Mouse (Mus musculus) olfactory bulb, adult 2 months (tissue): ENCODE results near the gene Sema4d. TPM values are rescaled to one million over a fixed set of nuclear protein-coding genes. Genes with fewer than 3 reads are reported as not detected.

Experiments
- H3K27ac ChIP-seq: fragments of 200-500 bp; 2 replicates; pipeline ENCODE4 v1.5.1; 2012; ENCODE audit warnings: low read depth, low read length; ENCODE audit not compliant: insufficient read depth
- H3K4me1 ChIP-seq: fragments of 200-500 bp; 2 replicates; pipeline ENCODE4 v1.6.1; 2012; ENCODE audit warnings: low read length; ENCODE audit not compliant: control insufficient read depth, insufficient read depth
- H3K4me3 ChIP-seq: fragments of 200-500 bp; 2 replicates; pipeline ENCODE4 v1.5.1; 2012; ENCODE audit warnings: mild to moderate bottlenecking, low read depth, low read length, moderate library complexity; ENCODE audit not compliant: insufficient read depth
- CTCF ChIP-seq: fragments of 200-500 bp; IDR thresholded peaks from 2 replicates; pipeline ENCODE4 v1.5.1; 2012; ENCODE audit warnings: low read depth, mild to moderate bottlenecking, low read length, moderate library complexity; ENCODE audit not compliant: insufficient read depth
- POLR2A ChIP-seq: fragments of 200-500 bp; IDR thresholded peaks from 2 replicates; pipeline ENCODE4 v1.6.1; 2012; ENCODE audit warnings: mild to moderate bottlenecking, low read depth, low read length, moderate library complexity; ENCODE audit not compliant: insufficient read depth
- WGBS: fragments of 180-500 bp; shearing (Covaris S2); methylation state at CpG from one replicate; pipeline ENCODE4 v1.1.7; 2018; 5-methylcytosine and 5-hydroxymethylcytosine counted together
- polyA plus RNA-seq: library from polyadenylated mRNA; stranded (reverse); fragments of >200 nt; gene quantifications from 2 replicates; pipeline ENCODE4 v1.2.4, GENCODE M21; 2012; ENCODE audit warnings: low replicate concordance; ENCODE audit not compliant: missing spikeins, insufficient read depth, insufficient read length

Sema4d gene
- polyA plus RNA-seq, 1 experiment: not detected

DNA sequence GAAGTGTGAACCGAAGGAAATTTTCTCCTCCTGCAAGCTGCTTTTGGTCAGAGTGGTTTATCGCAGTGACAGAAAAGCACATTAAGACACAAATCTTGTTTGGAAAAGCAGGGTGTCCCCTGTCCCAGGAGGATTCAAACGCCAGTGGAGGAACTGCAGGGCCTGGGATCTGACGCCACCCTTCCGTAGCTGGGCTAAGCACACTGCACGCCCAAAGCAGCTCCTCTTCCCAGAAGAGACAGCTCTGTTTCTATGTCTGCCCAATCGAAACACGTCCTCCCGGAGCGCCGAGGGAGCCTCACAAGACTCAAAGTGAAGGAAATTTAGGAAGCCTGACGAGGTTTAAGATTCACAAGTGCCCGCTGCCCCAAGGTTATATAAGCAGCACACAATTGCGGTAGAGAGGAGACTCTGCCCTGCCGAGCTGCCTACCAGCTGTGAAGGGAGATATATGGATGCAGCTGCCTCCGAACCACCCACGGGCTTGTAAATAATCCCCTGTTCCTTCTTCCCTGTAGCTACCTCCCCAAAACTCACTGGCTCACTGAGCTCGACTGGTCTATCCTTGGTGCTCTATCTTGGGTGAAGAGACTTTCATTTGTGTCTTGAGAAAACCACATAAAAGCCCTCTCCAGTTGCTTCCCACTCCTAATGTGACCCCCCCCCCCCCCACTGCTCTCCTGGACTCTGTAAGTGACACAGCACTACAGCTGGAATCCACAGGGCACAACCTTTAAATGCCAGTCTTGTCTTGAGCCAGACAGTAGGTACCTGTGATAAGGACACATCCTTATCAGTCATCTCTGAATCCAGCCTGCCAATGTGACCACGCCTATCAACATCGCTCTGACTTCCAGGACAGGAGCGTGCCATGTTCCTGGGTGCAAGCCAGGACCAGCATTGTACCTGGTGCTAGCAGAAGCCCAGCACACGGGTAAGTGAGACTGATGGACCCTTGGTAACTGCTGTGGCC, 87.4 kb downstream of the Sema4d start:
- Histone ChIP-seq H3K4me1 (peaks cover 24% of the 10 kb centered on the region), H3K27ac (peak overlapping the region; percentile 95), H3K4me3 (no peak overlapping the region)
- TF ChIP-seq CTCF: no peak
- no peak for TF ChIP-seq POLR2A
- 41% methylated on average over 22 of the region's 22 CpGs for WGBS

DNA sequence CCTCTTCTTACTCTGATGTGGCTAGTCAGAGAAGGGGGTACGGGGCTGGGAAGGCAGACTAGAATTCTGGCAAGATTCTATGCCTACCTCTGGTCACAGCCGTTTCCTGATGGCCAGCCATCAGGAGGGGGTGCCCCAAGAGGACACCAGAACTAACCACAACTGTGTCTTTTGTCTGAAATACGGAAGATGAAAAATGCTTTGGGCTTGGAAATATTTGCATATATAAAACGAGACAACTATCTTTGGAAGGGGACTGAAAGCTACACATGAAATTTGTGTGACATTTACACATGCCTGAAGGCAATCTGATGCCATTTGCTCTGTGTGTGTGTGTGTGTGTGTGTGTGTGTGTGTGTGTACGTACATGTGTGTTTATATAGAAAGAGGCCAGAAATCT, 89.7 kb downstream of the Sema4d start:
- no peak overlapping the region for H3K4me3 ChIP-seq
- TF ChIP-seq POLR2A: no peak
- no peak for TF ChIP-seq CTCF
- H3K4me1 ChIP-seq: peaks cover 24% of the 10 kb centered on the region
- H3K27ac ChIP-seq: no peak overlapping the region
- 90% methylated on average over 5 of the region's 5 CpGs for WGBS

DNA sequence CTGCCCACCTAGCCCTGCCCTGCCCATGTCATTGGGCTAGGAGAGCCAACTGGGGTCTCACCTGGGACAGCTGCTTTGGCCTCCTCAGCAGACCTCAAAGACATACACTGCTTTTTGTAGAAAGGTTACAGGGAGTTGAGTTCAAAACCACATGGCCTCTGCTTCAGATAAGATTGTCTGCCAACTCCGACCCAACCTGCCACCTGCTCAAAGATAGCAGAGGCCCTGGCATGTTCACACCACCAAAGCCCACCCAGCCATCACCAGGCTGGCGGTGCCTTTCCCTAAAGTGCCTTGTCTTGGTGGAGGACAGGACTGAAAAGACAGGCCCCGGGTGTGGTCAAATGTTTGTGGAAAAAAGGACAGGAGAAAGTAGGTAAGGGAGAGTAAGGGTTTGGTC, 95.2 kb downstream of the Sema4d start:
- H3K4me3 ChIP-seq: no peak overlapping the region
- TF ChIP-seq CTCF (no peak), POLR2A (no peak)
- no peaks in the 10 kb centered on the region for H3K4me1 ChIP-seq
- 89% methylated on average over 3 of the region's 3 CpGs for WGBS
- no peak overlapping the region for H3K27ac ChIP-seq

DNA sequence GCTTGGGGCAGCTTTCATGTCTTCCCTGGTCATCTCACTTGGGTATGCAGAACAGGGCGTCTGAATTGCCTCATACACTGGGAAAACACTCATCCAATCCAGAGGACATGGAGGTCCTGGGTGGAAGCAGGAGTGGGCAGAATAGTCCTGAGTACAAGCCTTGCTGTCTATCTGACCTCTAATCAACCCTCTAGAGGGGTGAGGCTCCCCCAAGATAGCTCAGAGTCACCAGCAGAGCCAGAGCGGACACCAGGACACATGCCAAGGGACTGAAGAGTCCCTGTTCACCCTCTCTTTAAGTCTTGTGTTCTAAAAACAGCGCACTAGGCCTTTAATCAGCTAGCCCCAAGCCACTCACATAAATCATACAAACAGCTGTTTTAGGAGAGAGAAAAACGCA, 95.7 kb downstream of the Sema4d start:
- 80% methylated on average over 4 of the region's 4 CpGs for WGBS
- Histone ChIP-seq H3K27ac (no peak overlapping the region), H3K4me3 (no peak overlapping the region), H3K4me1 (no peaks in the 10 kb centered on the region)
- TF ChIP-seq POLR2A: no peak
- TF ChIP-seq CTCF: no peak

DNA sequence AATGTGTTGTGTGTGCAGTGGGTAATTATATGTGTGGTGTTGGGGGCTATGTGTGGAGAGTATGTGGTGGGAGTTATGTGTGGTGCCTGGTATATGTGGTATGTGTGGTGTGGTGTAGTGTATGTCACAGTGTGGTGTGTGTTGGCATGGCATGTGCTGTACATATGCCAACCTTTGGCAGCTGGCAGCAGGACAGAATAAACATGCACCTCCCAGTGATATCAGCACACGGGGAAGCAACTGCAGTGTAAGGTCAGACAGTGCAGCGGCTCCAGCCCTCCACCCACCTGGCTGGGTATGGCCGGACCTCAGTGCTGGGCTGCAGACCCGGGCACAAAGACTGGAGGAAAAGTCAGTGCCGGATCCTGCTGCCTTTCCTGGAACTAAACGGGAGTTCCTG, 96.1 kb downstream of the Sema4d start:
- Histone ChIP-seq H3K4me1 (no peaks in the 10 kb centered on the region), H3K4me3 (no peak overlapping the region), H3K27ac (no peak overlapping the region)
- 76% methylated on average over 6 of the region's 6 CpGs for WGBS
- TF ChIP-seq POLR2A: no peak
- TF ChIP-seq CTCF: no peak

DNA sequence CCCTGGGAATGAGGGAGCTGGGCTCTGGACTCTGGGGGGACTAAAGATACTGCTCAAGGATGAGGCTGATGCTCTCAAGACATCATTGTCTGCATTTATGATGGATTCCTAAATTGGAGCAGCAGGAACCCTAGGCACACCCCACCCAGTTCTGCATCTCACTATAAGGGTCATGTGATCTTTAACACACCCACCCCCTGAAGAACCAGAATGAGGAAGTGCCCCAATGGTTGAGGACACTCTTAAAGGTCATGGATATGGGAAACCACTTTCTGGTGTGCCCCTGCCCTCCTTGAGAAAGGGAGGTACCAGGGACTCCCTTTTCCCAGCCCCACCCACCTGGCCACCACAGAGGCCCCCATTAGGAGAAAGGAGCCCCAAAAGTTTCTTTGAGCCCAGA, 97.1 kb downstream of the Sema4d start:
- Histone ChIP-seq H3K4me1 (no peaks in the 10 kb centered on the region), H3K27ac (no peak overlapping the region), H3K4me3 (no peak overlapping the region)
- TF ChIP-seq POLR2A (no peak), CTCF (no peak)

DNA sequence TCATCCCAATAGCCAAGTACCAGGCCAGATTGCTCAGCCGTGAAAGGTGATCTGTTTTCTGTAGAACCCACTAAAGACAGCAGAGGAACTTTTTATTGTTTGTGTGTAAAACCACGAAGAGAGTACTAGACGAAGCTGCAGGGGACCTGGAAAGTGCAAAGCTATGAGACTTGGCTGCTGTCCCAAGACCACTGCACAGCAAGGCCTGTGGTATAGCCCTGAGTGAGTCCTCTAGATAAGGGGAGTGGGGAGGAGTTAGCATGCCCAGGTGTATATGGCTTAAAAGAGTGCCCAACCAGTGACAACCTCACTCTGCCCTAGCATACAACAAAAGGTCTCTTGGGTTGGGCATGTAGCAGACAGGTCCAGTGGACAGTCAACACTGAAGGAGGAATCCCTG, 104.9 kb downstream of the Sema4d start:
- TF ChIP-seq POLR2A: no peak
- TF ChIP-seq CTCF: no peak
- Histone ChIP-seq H3K27ac (no peak overlapping the region), H3K4me3 (no peak overlapping the region), H3K4me1 (no peaks in the 10 kb centered on the region)
- WGBS: 45% methylated on average over 3 of the region's 3 CpGs

DNA sequence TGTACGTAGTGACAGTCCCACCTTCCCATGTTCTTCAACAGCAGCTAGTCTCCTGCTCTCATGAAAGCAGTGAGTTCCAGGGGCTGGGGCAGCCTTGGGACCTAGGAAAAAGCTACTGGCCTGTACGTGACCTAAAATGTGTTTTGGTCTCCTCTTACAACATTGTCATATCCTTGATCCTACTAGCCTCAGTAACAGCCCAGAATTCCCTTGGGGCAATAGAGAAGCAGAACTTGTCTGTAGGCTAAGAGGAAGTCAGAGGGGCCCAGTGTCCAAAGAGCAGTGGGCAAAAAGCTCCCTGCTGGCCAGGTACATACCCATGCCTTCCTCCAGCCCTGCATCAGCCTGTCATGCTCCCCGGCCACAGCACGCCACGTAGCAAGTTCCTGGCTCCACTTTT, 106.6 kb downstream of the Sema4d start:
- H3K4me3 ChIP-seq: no peak overlapping the region
- WGBS: 98% methylated on average over 5 of the region's 5 CpGs
- H3K4me1 ChIP-seq: no peaks in the 10 kb centered on the region
- no peak for TF ChIP-seq CTCF
- no peak for TF ChIP-seq POLR2A
- H3K27ac ChIP-seq: no peak overlapping the region

DNA sequence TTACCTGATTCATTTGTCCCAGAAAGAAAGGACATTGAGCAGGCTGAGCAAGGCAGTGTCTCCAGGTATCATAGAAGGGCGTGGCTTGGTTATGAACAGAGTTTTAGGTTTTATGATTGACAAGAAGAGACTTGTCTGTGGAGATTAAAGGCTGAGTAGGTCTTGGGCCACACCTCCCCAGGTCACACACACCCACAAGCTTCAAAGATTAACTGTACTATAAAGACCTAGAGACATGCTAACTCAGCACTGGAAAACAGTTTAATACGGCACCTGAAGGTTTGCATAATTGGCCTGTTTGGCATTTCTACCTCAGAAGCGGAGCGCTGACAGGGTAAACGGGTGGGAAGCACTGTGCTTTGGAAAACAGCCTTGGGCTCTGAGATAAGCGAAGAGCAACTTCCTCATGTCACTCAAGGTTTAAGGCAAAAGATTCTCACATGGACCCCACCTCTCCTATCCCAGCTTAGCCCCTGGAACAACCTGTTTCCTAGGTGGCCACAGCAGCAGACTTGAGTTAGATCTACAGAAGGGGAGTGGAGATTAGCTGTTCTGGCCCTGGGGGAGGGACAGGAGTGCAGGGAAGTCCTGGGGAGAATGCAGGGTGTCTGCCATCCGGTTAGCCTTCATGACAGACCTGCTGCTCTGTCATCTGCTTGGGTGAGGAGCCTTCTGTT, 108.1 kb downstream of the Sema4d start:
- TF ChIP-seq POLR2A (no peak), CTCF (no peak)
- H3K27ac ChIP-seq: no peak overlapping the region
- 90% methylated on average over 7 of the region's 7 CpGs for WGBS

More for the DNA sequence above, 108.1 kb downstream of the Sema4d start:
- Histone ChIP-seq H3K4me1 (no peaks in the 10 kb centered on the region), H3K4me3 (no peak overlapping the region)
